Mouse (Mus musculus): Measurements from ENCODE around the gene Gnpat.

GRCm38 (mm10) chr8:124819612-124820115 lies 43.2 kb upstream of the Gnpat start:
- TF ChIP-seq CTCF (IDR thresholded peaks at IDR 0.05; ENCODE audit: borderline replicate concordance, extremely low read depth, insufficient read depth, insufficient read length) (no peak), POLR2A (IDR thresholded peaks at IDR 0.05; ENCODE audit: borderline replicate concordance, extremely low read depth, insufficient read depth, insufficient read length, poor library complexity, severe bottlenecking) (no peak)
